Comparison of ENCODE assay signal across 1 mouse cellular context in genomic region chr7:19197985-19198384, GRCm38 (mm10).
TF ChIP-seq lines count a peak whose summit lies in the region.

No protein-coding gene starts in this region.

TF ChIP-seq in MEL, 35 proteins besides CTCF, POLR2A, EP300 and RAD21:
- peak; percentile 67 for TF ChIP-seq ZC3H11A (IDR thresholded peaks at IDR 0.05; ENCODE audit: low read depth, low read length)
- TF ChIP-seq GATA1 (IDR thresholded peaks at IDR 0.05; ENCODE audit: low read depth, low read length) = no peak
- peak; percentile 83 for TF ChIP-seq SMC3 (IDR thresholded peaks at IDR 0.05; ENCODE audit: low read depth, low read length)
TF ChIP-seq in MEL: peak in this region for 2.
